Mouse (Mus musculus) c-Kit-positive CD71-positive TER-119-positive erythroid progenitor cells, embryonic 14.5 days (primary cell): ENCODE data around the gene Matk.
A peak's percentile ranks its signal among the peaks of the same experiment; 100 is the strongest.

Experiments
- DNase-seq: peaks from one replicate; pipeline ENCODE4 v3.0.0-alpha.2; 2013; ENCODE audit warnings: low spot score

Matk gene

GRCm38 (mm10) chr10:81286586-81286985 is 33.9 kb downstream of the Matk start:
- no peak for DNase-seq

GRCm38 (mm10) chr10:81287513-81288157 is 34.9 kb downstream of the Matk start:
- peak; percentile 70 for DNase-seq

DNA sequence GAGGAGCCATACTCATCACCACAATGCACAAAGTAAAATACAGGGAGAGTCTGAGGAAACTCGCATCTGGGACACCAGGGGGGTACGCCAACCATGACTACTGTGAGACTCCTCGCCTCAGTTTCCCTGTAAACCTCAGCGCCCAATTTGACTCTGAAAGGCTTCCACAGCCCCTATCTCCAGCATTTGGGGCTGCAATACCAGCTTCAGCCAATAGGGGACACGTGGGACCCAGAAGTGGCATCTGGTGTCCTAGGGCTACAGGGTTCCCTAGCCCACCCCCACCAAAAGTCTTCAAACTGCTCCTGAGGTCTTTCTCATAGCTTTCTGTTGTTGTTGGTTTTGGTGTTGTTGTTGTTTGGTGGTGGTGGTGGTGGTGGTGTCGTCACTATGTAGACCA is 35.9 kb downstream of the Matk start:
- DNase-seq: no peak

GRCm38 (mm10) chr10:81289278-81289677 is 36.5 kb downstream of the Matk start:
- DNase-seq: peak; percentile 66

DNA sequence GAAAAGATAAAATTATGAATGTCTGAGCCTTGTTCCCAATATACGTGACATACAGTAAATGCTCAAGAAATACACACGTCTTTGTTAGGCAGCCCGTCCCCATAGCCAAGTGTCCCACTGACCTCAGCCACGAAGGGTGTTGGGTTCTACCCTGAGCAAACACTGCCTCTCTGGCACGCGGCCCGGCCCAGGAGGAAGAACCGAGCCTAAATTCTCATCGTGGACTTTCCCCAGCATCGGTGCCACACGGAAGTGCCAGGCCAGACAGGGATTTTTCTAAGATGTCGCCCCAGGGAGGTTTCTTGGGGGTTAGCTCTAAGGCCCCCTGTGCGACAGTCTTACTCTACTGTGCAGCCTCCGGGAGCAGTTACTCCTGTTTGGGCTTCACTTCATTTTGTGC is 37.1 kb downstream of the Matk start:
- no peak for DNase-seq

DNA sequence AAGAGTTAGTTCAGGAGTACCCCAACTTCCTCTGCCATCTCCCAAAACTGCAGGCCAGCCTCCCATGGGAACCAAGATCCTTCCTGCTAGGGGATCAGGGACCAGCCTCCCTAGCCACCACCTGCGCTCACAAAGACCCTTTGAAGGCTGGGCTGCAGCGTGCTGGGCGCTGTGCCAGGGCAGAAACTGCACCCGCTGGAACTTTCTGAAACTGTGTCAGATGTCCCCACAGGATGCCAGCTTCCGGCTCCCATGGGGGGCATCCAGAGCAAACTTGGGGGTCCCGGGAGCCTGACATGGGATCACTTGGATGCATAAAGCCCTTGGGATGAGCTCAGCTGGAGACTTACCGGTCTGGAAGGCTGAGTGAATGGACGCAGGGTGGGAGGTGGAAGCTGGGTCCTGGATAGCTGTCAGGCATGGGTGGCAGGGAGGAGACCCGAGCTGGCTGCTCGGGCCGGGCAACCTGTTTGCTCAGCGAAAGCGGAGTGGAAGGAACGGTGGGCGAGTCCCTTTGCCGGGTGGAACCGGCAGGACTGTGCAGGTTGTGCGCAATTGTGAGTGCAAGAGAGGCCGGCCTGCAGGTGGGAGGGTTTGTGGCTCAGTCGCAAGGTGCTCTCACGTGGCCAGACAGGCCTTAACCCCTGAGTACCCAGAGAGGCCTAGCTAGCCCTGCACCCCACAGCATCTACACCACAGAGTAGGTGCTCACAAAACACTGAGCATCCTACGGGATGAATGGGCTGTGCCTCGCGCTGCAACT is 38.1 kb downstream of the Matk start:
- DNase-seq: no peak

DNA sequence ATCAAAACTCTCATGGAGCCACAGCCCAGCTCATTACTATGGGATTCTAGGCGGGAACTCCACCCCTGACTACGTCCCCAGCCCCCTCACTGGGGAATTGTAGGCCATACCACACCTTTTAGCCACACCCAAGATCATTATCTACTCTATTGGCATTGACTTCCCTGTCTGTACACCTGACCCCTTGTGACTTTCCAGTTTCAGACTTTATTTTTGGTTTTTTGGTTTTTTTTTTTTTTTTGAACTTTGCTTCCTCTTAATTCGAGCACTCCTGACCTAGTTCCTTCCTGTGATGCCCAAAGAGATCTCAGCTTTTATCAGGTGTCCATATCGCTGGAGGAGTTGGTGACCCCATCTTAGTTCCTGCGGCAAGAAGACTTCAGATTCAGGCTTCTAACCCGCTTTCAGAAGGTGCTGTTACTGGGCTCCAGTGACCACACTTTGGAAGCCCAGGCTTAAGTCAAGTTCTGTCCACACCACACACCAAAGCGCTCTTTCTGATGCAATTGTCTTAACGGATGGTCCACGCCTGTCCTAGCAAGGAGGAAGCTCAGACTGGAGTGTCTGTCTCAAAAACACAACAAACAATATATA is 38.9 kb downstream of the Matk start, which contains the start of gene Tjp3:
Gene Tjp3 (minus strand): TSS at position 71 of the 594 bp plus-strand sequence.
- no peak for DNase-seq

GRCm38 (mm10) chr10:81292554-81293333 is 40.0 kb downstream of the Matk start, which contains the start of gene Pip5k1c:
Gene Pip5k1c, plus strand, starts transcription at chr10:81292963.
- peak; percentile 100 for DNase-seq

DNA sequence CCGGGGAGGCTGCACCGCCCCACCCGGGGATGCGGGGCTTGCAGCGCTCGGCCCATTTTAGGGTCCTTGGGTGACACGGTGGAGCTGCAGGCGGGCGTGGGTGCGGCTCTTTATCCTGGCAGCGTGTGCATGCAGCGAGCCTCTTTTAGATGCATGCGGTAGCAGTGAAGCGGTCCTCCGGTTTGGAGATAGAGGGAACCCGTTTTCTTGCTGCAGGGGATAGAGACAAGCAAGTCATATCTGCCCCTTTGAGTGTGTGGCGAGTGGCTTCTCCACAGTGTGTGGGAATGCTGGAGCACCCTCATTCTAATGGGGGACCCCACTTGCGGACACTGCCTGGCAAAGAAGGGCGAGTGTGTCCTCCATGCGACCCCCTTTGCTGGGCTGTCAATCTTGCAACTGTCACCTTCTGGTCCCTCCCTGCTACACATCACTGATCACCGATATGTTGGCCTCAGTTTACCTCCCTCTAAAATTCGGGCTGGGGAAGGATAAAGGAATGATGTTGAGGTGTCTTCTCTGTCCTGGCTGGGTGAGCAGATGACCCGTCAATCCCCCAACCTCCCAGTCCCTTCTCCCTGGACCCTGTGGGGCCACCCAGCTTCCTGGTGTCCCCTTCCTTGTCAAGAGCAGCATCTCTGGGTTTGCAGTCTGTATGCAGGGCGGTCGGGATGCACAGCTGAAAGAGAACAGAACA is 40.7 kb downstream of the Matk start:
- DNase-seq: no peak

- no peak for DNase-seq
Observed at GRCm38 (mm10) chr10:81294442-81294841, 41.7 kb downstream of the Matk start.

- DNase-seq: no peak
Observed at GRCm38 (mm10) chr10:81295185-81295584, 42.5 kb downstream of the Matk start.

GRCm38 (mm10) chr10:81297246-81297645 is 44.5 kb downstream of the Matk start:
- DNase-seq: no peak

GRCm38 (mm10) chr10:81297845-81298244 is 45.1 kb downstream of the Matk start:
- no peak for DNase-seq

DNA sequence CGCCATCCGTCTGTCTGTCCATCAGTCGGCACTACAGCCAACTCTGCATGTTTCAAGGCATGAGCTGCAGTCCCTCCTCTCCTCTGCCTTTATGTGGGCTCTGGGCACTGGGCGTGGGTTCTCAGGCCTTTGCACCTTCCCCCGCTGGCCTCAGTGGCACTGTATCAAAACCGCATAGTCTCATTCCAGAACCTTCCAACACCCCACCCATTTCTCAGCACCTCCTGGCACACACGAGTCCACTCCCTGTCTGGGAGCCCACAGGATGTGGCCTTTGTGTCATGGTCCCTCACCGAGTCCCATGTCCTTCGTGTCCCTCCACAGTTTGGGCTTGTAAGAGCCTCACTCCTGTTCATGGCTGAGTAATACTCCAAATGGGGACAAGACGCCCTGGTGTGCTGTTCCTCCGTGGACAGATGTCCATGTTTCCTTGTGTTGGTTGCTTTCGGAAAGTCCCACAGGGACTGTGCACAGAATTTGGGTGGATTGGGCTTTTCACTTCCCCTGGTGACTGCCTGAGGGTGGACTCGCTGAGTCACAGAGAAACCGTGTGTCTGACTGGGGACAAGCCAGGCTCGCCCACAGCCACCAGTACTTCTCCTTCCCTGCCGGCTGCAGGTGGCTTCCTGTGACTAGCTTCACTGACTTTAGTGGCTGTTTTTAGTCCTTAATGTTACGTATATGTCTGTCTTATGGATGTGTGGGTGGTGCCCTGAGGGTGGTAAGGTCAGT is 45.8 kb downstream of the Matk start:
- no peak for DNase-seq

GRCm38 (mm10) chr10:81299585-81300351 is 47.0 kb downstream of the Matk start:
- no peak for DNase-seq

- DNase-seq: no peak
Observed at GRCm38 (mm10) chr10:81300352-81300907, 47.7 kb downstream of the Matk start.

DNA sequence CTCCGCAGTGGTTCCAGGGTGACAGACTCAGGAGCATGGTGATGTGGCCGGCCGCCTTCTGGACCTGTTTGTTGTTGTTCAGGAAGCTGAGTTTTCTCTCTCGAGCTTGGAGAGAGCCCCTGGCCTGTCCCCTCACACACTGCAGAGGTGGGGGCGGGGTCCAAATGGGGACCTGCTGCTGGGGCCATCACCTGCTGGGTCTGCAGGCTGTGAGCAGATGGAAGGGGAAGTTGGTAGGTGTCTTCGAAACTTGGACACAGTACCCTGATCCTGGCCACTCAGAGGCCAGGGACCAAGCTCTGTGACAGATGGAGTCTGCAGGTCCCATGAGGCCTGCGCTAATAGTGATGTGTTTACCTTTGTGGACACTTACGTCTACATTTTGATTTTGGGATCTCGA is 48.6 kb downstream of the Matk start:
- DNase-seq: no peak

GRCm38 (mm10) chr10:81302288-81302687 is 49.6 kb downstream of the Matk start:
- no peak for DNase-seq

GRCm38 (mm10) chr10:81302781-81303218 is 50.1 kb downstream of the Matk start:
- DNase-seq: peak; percentile 46

- DNase-seq: no peak
Observed at GRCm38 (mm10) chr10:81303258-81303657, 50.5 kb downstream of the Matk start.
